Comparison of ENCODE assay signal across 9 mouse cellular contexts in the genomic region with DNA sequence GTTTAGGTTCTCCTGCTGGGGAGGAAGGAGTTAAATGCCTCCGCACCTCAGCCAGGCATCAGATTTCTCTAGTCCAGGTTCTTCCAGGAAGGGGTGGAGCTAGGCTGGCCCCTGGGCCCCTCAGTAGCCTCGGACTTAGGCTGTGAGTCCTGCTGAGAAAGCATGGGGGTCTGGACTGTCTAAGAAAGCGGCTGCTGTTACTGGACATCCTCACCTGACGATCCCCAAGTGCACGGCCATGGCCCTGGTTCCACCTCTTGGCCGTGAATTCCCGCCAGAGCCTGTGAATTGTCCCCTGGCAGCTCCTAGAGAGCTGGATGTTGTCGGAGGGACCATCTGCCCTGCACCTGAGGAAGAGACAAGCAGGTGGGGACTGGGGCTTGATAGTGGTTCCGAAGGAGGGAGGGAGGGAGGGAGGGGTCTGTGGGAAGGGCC. TPM values are rescaled to one million over a fixed set of nuclear protein-coding genes. Genes with fewer than 3 reads are reported as not detected.
DNase-seq lines count a peak whose midpoint lies in the region; ATAC-seq and TF ChIP-seq lines count a peak whose summit lies in the region.
"Had no signal": no experiment of that assay in that cellular context is flagged by ENCODE, and none has a peak within 500 bp of the region (broad histone marks: within the 10 kb centered on the region; RNA-seq: fewer than 3 reads in every experiment).

A gene (plus strand): TSS at position 87 of the 435 bp plus-strand sequence.

- WGBS in limb, embryonic 14.5 days, result under 1% methylated on average over 9 of the region's 9 CpGs

- H3K4me2 ChIP-seq in limb, embryonic 14.5 days (replicated peaks; ENCODE audit: low read depth, low read length, severe bottlenecking), result peak within 1 kb of the TSS; percentile 52

- no peak for TF ChIP-seq CTCF in embryonic fibroblast, embryonic 13.5 days (IDR thresholded peaks at IDR 0.05; ENCODE audit: borderline replicate concordance, insufficient read depth, low read length)

- no peak within 1 kb of the TSS for H3K27ac ChIP-seq in embryonic fibroblast, embryonic 13.5 days (ENCODE audit: insufficient read depth, low read length)
- H3K27ac ChIP-seq in limb, embryonic 14.5 days (replicated peaks; ENCODE audit: low read depth, low read length), result peak within 1 kb of the TSS; percentile 21; the same call in 1 of the 2 replicates
- H3K27ac ChIP-seq: macrophage had no signal

- peak within 1 kb of the TSS; percentile 2; the same call in 1 of the 2 replicates for H3K4me3 ChIP-seq in embryonic fibroblast, embryonic 13.5 days (ENCODE audit: insufficient read depth, low read length)
- H3K4me3 ChIP-seq in limb, embryonic 14.5 days (replicated peaks; ENCODE audit: low read length), result peak within 1 kb of the TSS; percentile 45

- no peak for TF ChIP-seq POLR2A in embryonic fibroblast, embryonic 13.5 days (IDR thresholded peaks at IDR 0.05; ENCODE audit: low read depth, low read length)
- TF ChIP-seq POLR2A in limb, embryonic 14.5 days (IDR thresholded peaks at IDR 0.05; ENCODE audit: borderline replicate concordance, extremely low read depth, insufficient read depth, insufficient read length), result no peak

- peak within 1 kb of the TSS; percentile 44 for H3K9ac ChIP-seq in limb, embryonic 14.5 days (ENCODE audit: low read depth, low read length, severe bottlenecking)

- H3K36me3 ChIP-seq in limb, embryonic 14.5 days (ENCODE audit: control insufficient read depth, insufficient read depth, low read length), result peaks cover 40% of the 10 kb centered on the region

- H3K27me3 ChIP-seq in limb, embryonic 14.5 days (ENCODE audit: control insufficient read depth, insufficient read depth, low read length), result no peaks in the 10 kb centered on the region

- intact Hi-C loops in gastrocnemius, postnatal 14 days (cut with DNase I; ENCODE audit: low total_unique reads), result no loop called here

- peak; percentile 75; the same call in 1 of the 2 replicates for ATAC-seq in limb, embryonic 14.5 days (ENCODE audit: low FRiP score, low read depth)
- no peak for ATAC-seq in activated CD4-positive, CD25-positive, alpha-beta regulatory T cell, adult 4 months

- H3K4me1 ChIP-seq in embryonic fibroblast, embryonic 13.5 days (ENCODE audit: control insufficient read depth, insufficient read depth, low read length), result no peaks in the 10 kb centered on the region
- peaks cover 8% of the 10 kb centered on the region for H3K4me1 ChIP-seq in limb, embryonic 14.5 days (ENCODE audit: control insufficient read depth, insufficient read depth, low read length)

- H3K9me3 ChIP-seq in limb, embryonic 14.5 days (ENCODE audit: control insufficient read depth, low read length), result no peaks in the 10 kb centered on the region

- peak; percentile 3 for DNase-seq in gastrocnemius, postnatal 14 days
- no peak for DNase-seq in gastrocnemius, postnatal 25 days
- peak; percentile 63 for DNase-seq in R1 (ENCODE audit: low read depth, low spot score)
- DNase-seq in limb, embryonic 14.5 days (ENCODE audit: low spot score), result peak; percentile 63
- DNase-seq in yolk sac, embryonic 10.5 days (ENCODE audit: low spot score), result peak; percentile 85
- DNase-seq in natural killer cell, adult 2 months (ENCODE audit: low spot score in 2 of 2), result no peak

RNA-seq across cellular contexts. Expression of the gene that starts here (rescaled TPM):
- total RNA-seq in gastrocnemius, postnatal 14 days (2021), result 1 to 10 TPM; 1.0 to 1.1 TPM
- 1 to 10 TPM; 1.2 to 1.4 TPM for total RNA-seq in gastrocnemius, postnatal 25 days (2021)
- polyA plus RNA-seq in embryonic fibroblast, embryonic 13.5 days (2011; ENCODE audit: insufficient read length, low read depth, missing spikeins), result 1.5 and 2.6 TPM in 2 replicates
- 141 and 209 TPM in 2 replicates for polyA plus RNA-seq in limb, embryonic 14.5 days (2012; rRNA removed)
- polyA plus RNA-seq in limb, embryonic 14.5 days (2014; fragmentation: Nextera tagmentation; extraction: Ambion mirVana), result 40.3 and 56.2 TPM in 2 replicates
- 1 to 10 TPM; 2.9 to 6.4 TPM for polyA plus RNA-seq in activated CD4-positive, CD25-positive, alpha-beta regulatory T cell, adult 4 months (2017; shearing (Covaris generic))

Comparison
In these comparisons a context has a peak if more than half of its experiments do, and no peak if none do; other contexts are left out.
1. RNA of the gene that starts here (polyA plus RNA-seq): 40.3 to 209 TPM in limb, embryonic 14.5 days; 2.9 to 6.4 TPM in activated CD4-positive, CD25-positive, alpha-beta regulatory T cell, adult 4 months and 1.5 to 2.6 TPM in embryonic fibroblast, embryonic 13.5 days; every median in the first group is over 4 times any median in the second.
2. DNase-seq: peak in gastrocnemius, postnatal 14 days (single experiment), R1 (single experiment), limb, embryonic 14.5 days (single experiment) and yolk sac, embryonic 10.5 days (single experiment); none in gastrocnemius, postnatal 25 days (single experiment) and natural killer cell, adult 2 months (0 of 2).